Mouse (Mus musculus): ENCODE measurements around the gene Slc39a3. TPM values are rescaled to one million over a fixed set of nuclear protein-coding genes. Genes with fewer than 3 reads are reported as not detected.
A peak's percentile ranks its signal among the peaks of the same experiment; 100 is the strongest.

The Slc39a3 gene
- total and polyA plus RNA-seq, 3 experiments: 13.9 to 20.5 (median 14.4) TPM

- intact Hi-C loops (cut with DNase I): no loop called here
- TF ChIP-seq POLR2A (IDR thresholded peaks at IDR 0.05; ENCODE audit: insufficient read depth, low read depth, low read length) (no peak), CTCF (IDR thresholded peaks at IDR 0.05) (peak; percentile 56)
- H3K9ac ChIP-seq (ENCODE audit: low read depth, low read length): no peak overlapping the region
- no peak overlapping the region for H3K27ac ChIP-seq
- WGBS: 77% methylated on average over 7 of the region's 7 CpGs
- H3K79me2 ChIP-seq (replicated peaks; ENCODE audit: control insufficient read depth, insufficient read depth, low read length): peaks cover 3% of the 10 kb centered on the region
- no peaks in the 10 kb centered on the region for H3K27me3 ChIP-seq (ENCODE audit: control insufficient read depth, insufficient read depth, low read length)
- no peaks in the 10 kb centered on the region for H3K36me3 ChIP-seq (ENCODE audit: control insufficient read depth, insufficient read depth, low read length)
- no peak overlapping the region for H3K4me3 ChIP-seq
- DNase-seq: no peak
- H3K4me1 ChIP-seq (ENCODE audit: control insufficient read depth, insufficient read depth, low read length): peaks cover 1% of the 10 kb centered on the region; the same call in 1 of the 2 replicates
These were observed 975 bp downstream of the Slc39a3 start for GRCm38 (mm10) chr10:81036251-81036650.

GRCm38 (mm10) chr10:81033586-81033985 lies 3.6 kb downstream of the Slc39a3 start:
- TF ChIP-seq CTCF (IDR thresholded peaks at IDR 0.05): no peak
- TF ChIP-seq POLR2A (IDR thresholded peaks at IDR 0.05; ENCODE audit: insufficient read depth, low read depth, low read length): no peak
- no peak for TF ChIP-seq EP300 (IDR thresholded peaks at IDR 0.05; ENCODE audit: insufficient read depth, low read depth, low read length)
- H3K79me2 ChIP-seq (replicated peaks; ENCODE audit: control insufficient read depth, insufficient read depth, low read length): peaks cover 3% of the 10 kb centered on the region
- DNase-seq: no peak
- peaks cover 1% of the 10 kb centered on the region; the same call in 1 of the 2 replicates for H3K4me1 ChIP-seq (ENCODE audit: control insufficient read depth, insufficient read depth, low read length)
- H3K4me3 ChIP-seq: no peak overlapping the region
- WGBS: 82% methylated on average over 10 of the region's 10 CpGs
- H3K9ac ChIP-seq (ENCODE audit: low read depth, low read length): no peak overlapping the region
- no peaks in the 10 kb centered on the region for H3K36me3 ChIP-seq (ENCODE audit: control insufficient read depth, insufficient read depth, low read length)
- H3K27me3 ChIP-seq (ENCODE audit: control insufficient read depth, insufficient read depth, low read length): no peaks in the 10 kb centered on the region
- intact Hi-C loops (cut with DNase I): no loop called here
- H3K27ac ChIP-seq: no peak overlapping the region

GRCm38 (mm10) chr10:81029031-81029430 lies 8.2 kb downstream of the Slc39a3 start:
- H3K27ac ChIP-seq: no peak overlapping the region
- H3K27me3 ChIP-seq (ENCODE audit: control insufficient read depth, insufficient read depth, low read length): peaks cover 4% of the 10 kb centered on the region; the same call in 1 of the 2 replicates
- TF ChIP-seq EP300 (IDR thresholded peaks at IDR 0.05; ENCODE audit: insufficient read depth, low read depth, low read length) (no peak), POLR2A (IDR thresholded peaks at IDR 0.05; ENCODE audit: insufficient read depth, low read depth, low read length) (no peak), CTCF (IDR thresholded peaks at IDR 0.05) (no peak)
- no peak overlapping the region for H3K9ac ChIP-seq (ENCODE audit: low read depth, low read length)
- peaks cover 2% of the 10 kb centered on the region; the same call in 1 of the 2 replicates for H3K4me1 ChIP-seq (ENCODE audit: control insufficient read depth, insufficient read depth, low read length)
- no peak for DNase-seq
- H3K79me2 ChIP-seq (replicated peaks; ENCODE audit: control insufficient read depth, insufficient read depth, low read length): no peaks in the 10 kb centered on the region
- no peak overlapping the region for H3K4me3 ChIP-seq
- WGBS: 64% methylated on average over 10 of the region's 10 CpGs
- no peaks in the 10 kb centered on the region for H3K36me3 ChIP-seq (ENCODE audit: control insufficient read depth, insufficient read depth, low read length)
- intact Hi-C loops (cut with DNase I): no loop called here

GRCm38 (mm10) chr10:81028219-81028618 lies 9.0 kb downstream of the Slc39a3 start:
- H3K36me3 ChIP-seq (ENCODE audit: control insufficient read depth, insufficient read depth, low read length): no peaks in the 10 kb centered on the region
- H3K27me3 ChIP-seq (ENCODE audit: control insufficient read depth, insufficient read depth, low read length): peaks cover 4% of the 10 kb centered on the region; the same call in 1 of the 2 replicates
- H3K79me2 ChIP-seq (replicated peaks; ENCODE audit: control insufficient read depth, insufficient read depth, low read length): no peaks in the 10 kb centered on the region
- H3K9ac ChIP-seq (ENCODE audit: low read depth, low read length): no peak overlapping the region
- intact Hi-C loops (cut with DNase I): no loop called here
- H3K27ac ChIP-seq: no peak overlapping the region
- H3K4me1 ChIP-seq (ENCODE audit: control insufficient read depth, insufficient read depth, low read length): peaks cover 2% of the 10 kb centered on the region; the same call in 1 of the 2 replicates
- no peak for DNase-seq
- TF ChIP-seq CTCF (IDR thresholded peaks at IDR 0.05): no peak
- no peak for TF ChIP-seq EP300 (IDR thresholded peaks at IDR 0.05; ENCODE audit: insufficient read depth, low read depth, low read length)
- no peak for TF ChIP-seq POLR2A (IDR thresholded peaks at IDR 0.05; ENCODE audit: insufficient read depth, low read depth, low read length)
- H3K4me3 ChIP-seq: no peak overlapping the region

- H3K4me3 ChIP-seq: no peak overlapping the region
- TF ChIP-seq CTCF (IDR thresholded peaks at IDR 0.05) (no peak), POLR2A (IDR thresholded peaks at IDR 0.05; ENCODE audit: insufficient read depth, low read depth, low read length) (no peak), EP300 (IDR thresholded peaks at IDR 0.05; ENCODE audit: insufficient read depth, low read depth, low read length) (no peak)
- H3K79me2 ChIP-seq (replicated peaks; ENCODE audit: control insufficient read depth, insufficient read depth, low read length): no peaks in the 10 kb centered on the region
- peak; percentile 43 to 57 for DNase-seq
- H3K4me1 ChIP-seq (ENCODE audit: control insufficient read depth, insufficient read depth, low read length): peaks cover 2% of the 10 kb centered on the region; the same call in 1 of the 2 replicates
- peak overlapping the region; percentile 31; the same call in 1 of the 2 replicates for H3K27ac ChIP-seq
- no peak overlapping the region for H3K9ac ChIP-seq (ENCODE audit: low read depth, low read length)
- intact Hi-C loops (cut with DNase I): no loop called here
- no peaks in the 10 kb centered on the region for H3K36me3 ChIP-seq (ENCODE audit: control insufficient read depth, insufficient read depth, low read length)
- 26% methylated on average over 4 of the region's 4 CpGs for WGBS
- H3K27me3 ChIP-seq (ENCODE audit: control insufficient read depth, insufficient read depth, low read length): peaks cover 4% of the 10 kb centered on the region; the same call in 1 of the 2 replicates
These were observed 9.9 kb downstream of the Slc39a3 start for GRCm38 (mm10) chr10:81027331-81027730.

GRCm38 (mm10) chr10:81026857-81027256 lies 10.4 kb downstream of the Slc39a3 start:
- H3K79me2 ChIP-seq (replicated peaks; ENCODE audit: control insufficient read depth, insufficient read depth, low read length): no peaks in the 10 kb centered on the region
- TF ChIP-seq POLR2A (IDR thresholded peaks at IDR 0.05; ENCODE audit: insufficient read depth, low read depth, low read length) (no peak), CTCF (IDR thresholded peaks at IDR 0.05) (no peak), EP300 (IDR thresholded peaks at IDR 0.05; ENCODE audit: insufficient read depth, low read depth, low read length) (no peak)
- intact Hi-C loops (cut with DNase I): no loop called here
- no peaks in the 10 kb centered on the region for H3K36me3 ChIP-seq (ENCODE audit: control insufficient read depth, insufficient read depth, low read length)
- WGBS: 86% methylated on average over 5 of the region's 5 CpGs
- H3K27ac ChIP-seq: no peak overlapping the region
- peaks cover 5% of the 10 kb centered on the region; the same call in 1 of the 2 replicates for H3K27me3 ChIP-seq (ENCODE audit: control insufficient read depth, insufficient read depth, low read length)
- DNase-seq: no peak
- no peak overlapping the region for H3K9ac ChIP-seq (ENCODE audit: low read depth, low read length)
- peaks cover 2% of the 10 kb centered on the region; the same call in 1 of the 2 replicates for H3K4me1 ChIP-seq (ENCODE audit: control insufficient read depth, insufficient read depth, low read length)
- no peak overlapping the region for H3K4me3 ChIP-seq
